Comparison of ENCODE assay signal across 8 mouse cellular contexts in genomic region chr3:108296220-108297049, GRCm38 (mm10). TPM values are rescaled to one million over a fixed set of nuclear protein-coding genes. Genes with fewer than 3 reads are reported as not detected.
A peak's percentile ranks its signal among the peaks of the same experiment; 100 is the strongest.
DNase-seq lines count a peak whose midpoint lies in the region; ATAC-seq and TF ChIP-seq lines count a peak whose summit lies in the region.

No protein-coding gene starts in this region.

- DNase-seq in cerebellum, postnatal 10 days = peak; percentile 47 to 64
- DNase-seq in forebrain, embryonic 11.5 days (ENCODE audit: low spot score) = peak; percentile 61
- DNase-seq in heart, postnatal 14 days = peak; percentile 59 to 64
- DNase-seq in kidney, postnatal 4 days = peak; percentile 68 to 78

- no peaks in the 10 kb centered on the region for H3K27me3 ChIP-seq in forebrain, embryonic 11.5 days (ENCODE audit: control insufficient read depth, insufficient read depth, low read length)
- no peaks in the 10 kb centered on the region for H3K27me3 ChIP-seq in small intestine, adult 2 months (ENCODE audit: control insufficient read depth, insufficient read depth, low read length)

- peak overlapping the region; percentile 86 for H3K27ac ChIP-seq in bone marrow macrophage, adult 2 months (ENCODE audit: insufficient read depth, low read depth, low read length)
- H3K27ac ChIP-seq in forebrain, embryonic 11.5 days (ENCODE audit: low read depth, low read length) = peak overlapping the region; percentile 79; the same call in 1 of the 2 replicates
- H3K27ac ChIP-seq in macrophage = peak overlapping the region; percentile 65
- peak overlapping the region; percentile 50 for H3K27ac ChIP-seq in small intestine, adult 2 months (ENCODE audit: insufficient read depth, low read depth, low read length)

- peaks cover 44% of the 10 kb centered on the region for H3K4me1 ChIP-seq in bone marrow macrophage, adult 2 months (ENCODE audit: control insufficient read depth, insufficient read depth, low read length)
- H3K4me1 ChIP-seq in forebrain, embryonic 11.5 days (replicated peaks; ENCODE audit: control insufficient read depth, insufficient read depth, low read length) = peaks cover 27% of the 10 kb centered on the region
- H3K4me1 ChIP-seq in small intestine, adult 2 months (ENCODE audit: control insufficient read depth, insufficient read depth, insufficient read length, low read length) = peaks cover 24% of the 10 kb centered on the region

- intact Hi-C loops in heart, postnatal 14 days (cut with DNase I) = loop anchor here (5.0 kb wide), 1 partner anchor 46 kb away; no protein-coding TSS in a partner anchor

- H3K4me2 ChIP-seq in forebrain, embryonic 11.5 days (ENCODE audit: low read depth, low read length, severe bottlenecking) = peak overlapping the region; percentile 19

- no peak for TF ChIP-seq POLR2A in bone marrow macrophage, adult 2 months (IDR thresholded peaks at IDR 0.05; ENCODE audit: borderline replicate concordance, low read depth, low read length)
- TF ChIP-seq POLR2A in small intestine, adult 2 months (IDR thresholded peaks at IDR 0.05; ENCODE audit: low read depth, low read length) = no peak

- H3K9me3 ChIP-seq in forebrain, embryonic 11.5 days (ENCODE audit: control insufficient read depth, low read length) = no peaks in the 10 kb centered on the region

- H3K36me3 ChIP-seq in forebrain, embryonic 11.5 days (ENCODE audit: control insufficient read depth, insufficient read depth, low read length) = no peaks in the 10 kb centered on the region
- no peaks in the 10 kb centered on the region for H3K36me3 ChIP-seq in macrophage (ENCODE audit: inconsistent target)
- H3K36me3 ChIP-seq in small intestine, adult 2 months (ENCODE audit: control insufficient read depth, insufficient read depth, low read length) = no peaks in the 10 kb centered on the region; the same call in 1 of the 2 replicates

- TF ChIP-seq CTCF in bone marrow macrophage, adult 2 months (IDR thresholded peaks at IDR 0.05; ENCODE audit: low read depth, low read length) = no peak
- TF ChIP-seq CTCF in small intestine, adult 2 months (IDR thresholded peaks at IDR 0.05; ENCODE audit: extremely low read depth, insufficient read length, insufficient replicate concordance, low read depth, low read length) = no peak

- peaks cover 50% of the 10 kb centered on the region; the same call in 1 of the 2 replicates for H3K79me2 ChIP-seq in macrophage (ENCODE audit: inconsistent target)

- peak overlapping the region; percentile 28 for H3K4me3 ChIP-seq in bone marrow macrophage, adult 2 months (ENCODE audit: insufficient read depth, low read length)
- no peak overlapping the region for H3K4me3 ChIP-seq in forebrain, embryonic 11.5 days (ENCODE audit: low read depth, low read length)
- no peak overlapping the region for H3K4me3 ChIP-seq in macrophage (ENCODE audit: inconsistent target)
- no peak overlapping the region for H3K4me3 ChIP-seq in small intestine, adult 2 months (ENCODE audit: low read depth, low read length)

- peak overlapping the region; percentile 42 for H3K9ac ChIP-seq in forebrain, embryonic 11.5 days (ENCODE audit: low read length)

- no peak for ATAC-seq in cerebellum, adult (ENCODE audit: insufficient number of reproducible peaks, low FRiP score, low TSS enrichment)
- peak; percentile 71 for ATAC-seq in forebrain, embryonic 11.5 days (replicated peaks; ENCODE audit: low FRiP score)

- WGBS in forebrain, embryonic 11.5 days = 20% methylated on average over 14 of the region's 14 CpGs
- 14% methylated on average over 14 of the region's 14 CpGs for WGBS in macrophage (ENCODE audit: missing documents)
- WGBS in small intestine, adult 2 months = 26% methylated on average over 14 of the region's 14 CpGs

RNA-seq across cellular contexts. Expression of gene Sort1, which starts 12.6 kb away (rescaled TPM):
- polyA plus RNA-seq in bone marrow macrophage, adult 2 months (2012; ENCODE audit: insufficient read depth, insufficient read length, missing spikeins) = 30.0 and 33.3 TPM in 2 replicates
- 28.9 and 31.3 TPM in 2 replicates for polyA plus RNA-seq in forebrain, embryonic 11.5 days (2014; fragmentation: Nextera tagmentation; extraction: Ambion mirVana)
- 10 to 100 TPM; 19.8 to 24.1 TPM for total RNA-seq in heart, postnatal 14 days (2021)
- total RNA-seq in macrophage (2018; cell fraction: chromatin; rRNA removed) = 10 to 100 TPM in 9 of 26 experiments, 1 to 10 TPM in 13, under 1 TPM in 4; 0.55 to 26.7 (median 4.7) TPM
- 10 to 100 TPM in 13 of 26 experiments, 1 to 10 TPM in 13; 2.4 to 62.4 (median 17.2) TPM for total RNA-seq in macrophage (2018; cell fraction: cytosol; rRNA removed)
- total RNA-seq in macrophage (2018; cell fraction: nucleus; rRNA removed) = 10 to 100 TPM in 13 of 26 experiments, 1 to 10 TPM in 13; 2.8 to 56.2 (median 9.7) TPM
- 26.1 to 55.7 TPM (median 27.5 TPM) in 3 replicates for polyA plus RNA-seq in macrophage (2018)
- 18.1 and 32.8 TPM in 2 replicates for polyA plus RNA-seq in small intestine, adult 2 months (2012; rRNA removed)

RNA-seq across cellular contexts. Expression of gene Psma5, which starts 39.7 kb away (rescaled TPM):
- polyA plus RNA-seq in bone marrow macrophage, adult 2 months (2012; ENCODE audit: insufficient read depth, insufficient read length, missing spikeins) = 128 and 156 TPM in 2 replicates
- polyA plus RNA-seq in forebrain, embryonic 11.5 days (2014; fragmentation: Nextera tagmentation; extraction: Ambion mirVana) = 277 and 297 TPM in 2 replicates
- 10 to 100 TPM; 58.9 to 62.4 TPM for total RNA-seq in heart, postnatal 14 days (2021)
- 10 to 100 TPM in 21 of 26 experiments, 1 to 10 TPM in 5; 3.3 to 39.8 (median 21.6) TPM for total RNA-seq in macrophage (2018; cell fraction: chromatin; rRNA removed)
- total RNA-seq in macrophage (2018; cell fraction: cytosol; rRNA removed) = 100 to 1,000 TPM in 13 of 26 experiments, 10 to 100 TPM in 13; 67.4 to 197 (median 110) TPM
- 10 to 100 TPM; 13.8 to 96.6 (median 42.6) TPM for total RNA-seq in macrophage (2018; cell fraction: nucleus; rRNA removed)
- polyA plus RNA-seq in macrophage (2018) = 106 to 127 TPM (median 113 TPM) in 3 replicates
- 21.9 and 36.2 TPM in 2 replicates for polyA plus RNA-seq in small intestine, adult 2 months (2012; rRNA removed)
